Comparison of ENCODE assay signal across 18 mouse cellular contexts in genomic region chr10:43672490-43672889, GRCm38 (mm10).
DNase-seq lines count a peak whose midpoint lies in the region; ATAC-seq lines count a peak whose summit lies in the region.
"Had no signal": no experiment of that assay in that cellular context is flagged by ENCODE, and none has a peak within 500 bp of the region (broad histone marks: within the 10 kb centered on the region; RNA-seq: fewer than 3 reads in every experiment).

No protein-coding gene starts in this region.

- intact Hi-C loops in heart, postnatal 10 days (cut with DNase I) = no loop called here

- no peaks in the 10 kb centered on the region for H3K9me3 ChIP-seq in heart, embryonic 12.5 days (replicated peaks)
- no peaks in the 10 kb centered on the region for H3K9me3 ChIP-seq in liver, embryonic 12.5 days (replicated peaks)
- H3K9me3 ChIP-seq in liver, embryonic 11.5 days (ENCODE audit: control insufficient read depth, low read length) = no peaks in the 10 kb centered on the region
- H3K9me3 ChIP-seq in embryonic facial prominence, embryonic 14.5 days (ENCODE audit: control insufficient read depth, low read length) = no peaks in the 10 kb centered on the region
- no peaks in the 10 kb centered on the region for H3K9me3 ChIP-seq in forebrain, embryonic 10.5 days
- H3K9me3 ChIP-seq: forebrain, embryonic 15.5 days; limb, embryonic 12.5 days; neural tube, embryonic 12.5 days had no signal

- ATAC-seq in heart, embryonic 12.5 days (ENCODE audit: insufficient number of reproducible peaks, low FRiP score) = no peak
- ATAC-seq in liver, embryonic 12.5 days = no peak
- ATAC-seq in liver, embryonic 11.5 days (replicated peaks; ENCODE audit: low FRiP score) = no peak
- ATAC-seq in embryonic facial prominence, embryonic 14.5 days (ENCODE audit: low read depth) = peak; percentile 47; the same call in 1 of the 2 replicates
- ATAC-seq in megakaryocyte, adult 5-6 weeks (ENCODE audit: poor library complexity, severe bottlenecking) = peak; percentile 31; the same call in 1 of the 2 replicates
- ATAC-seq: forebrain, embryonic 15.5 days; midbrain, embryonic 16.5 days had no signal

- H3K4me1 ChIP-seq in heart, embryonic 12.5 days (replicated peaks) = peaks cover 5% of the 10 kb centered on the region; the same call in 1 of the 2 replicates
- H3K4me1 ChIP-seq in liver, embryonic 12.5 days = peaks cover 87% of the 10 kb centered on the region
- H3K4me1 ChIP-seq in liver, embryonic 11.5 days (replicated peaks; ENCODE audit: control insufficient read depth, insufficient read depth, low read length) = peaks cover 56% of the 10 kb centered on the region
- H3K4me1 ChIP-seq in embryonic facial prominence, embryonic 14.5 days (ENCODE audit: control insufficient read depth, insufficient read depth, low read length) = peaks cover 4% of the 10 kb centered on the region; the same call in 1 of the 2 replicates
- H3K4me1 ChIP-seq in forebrain, embryonic 10.5 days = peaks cover 10% of the 10 kb centered on the region
- H3K4me1 ChIP-seq: forebrain, embryonic 15.5 days; neural tube, embryonic 12.5 days had no signal

- H3K36me3 ChIP-seq in heart, embryonic 12.5 days = no peaks in the 10 kb centered on the region
- H3K36me3 ChIP-seq in liver, embryonic 12.5 days = no peaks in the 10 kb centered on the region
- H3K36me3 ChIP-seq in liver, embryonic 11.5 days (ENCODE audit: control insufficient read depth, insufficient read depth, low read length) = no peaks in the 10 kb centered on the region
- no peaks in the 10 kb centered on the region for H3K36me3 ChIP-seq in embryonic facial prominence, embryonic 14.5 days (ENCODE audit: control insufficient read depth, insufficient read depth, low read length)
- no peaks in the 10 kb centered on the region for H3K36me3 ChIP-seq in forebrain, embryonic 10.5 days (replicated peaks)
- H3K36me3 ChIP-seq: forebrain, embryonic 15.5 days; limb, embryonic 12.5 days; neural tube, embryonic 12.5 days had no signal

- H3K9ac ChIP-seq in heart, embryonic 12.5 days = no peak overlapping the region
- no peak overlapping the region for H3K9ac ChIP-seq in liver, embryonic 12.5 days
- H3K9ac ChIP-seq in liver, embryonic 11.5 days (ENCODE audit: low read depth, low read length) = no peak overlapping the region
- H3K9ac ChIP-seq in embryonic facial prominence, embryonic 14.5 days (ENCODE audit: low read depth, low read length) = no peak overlapping the region
- H3K9ac ChIP-seq: forebrain, embryonic 15.5 days; limb, embryonic 12.5 days; neural tube, embryonic 12.5 days had no signal

- no peak overlapping the region for H3K4me2 ChIP-seq in heart, embryonic 12.5 days
- no peak overlapping the region for H3K4me2 ChIP-seq in liver, embryonic 12.5 days
- H3K4me2 ChIP-seq in liver, embryonic 11.5 days = no peak overlapping the region
- H3K4me2 ChIP-seq in embryonic facial prominence, embryonic 14.5 days (ENCODE audit: low read depth, low read length) = no peak overlapping the region
- H3K4me2 ChIP-seq: forebrain, embryonic 15.5 days; heart, embryonic 11.5 days; limb, embryonic 12.5 days; neural tube, embryonic 12.5 days had no signal

- no peak overlapping the region for H3K4me3 ChIP-seq in heart, embryonic 12.5 days
- H3K4me3 ChIP-seq in liver, embryonic 12.5 days = no peak overlapping the region
- H3K4me3 ChIP-seq in liver, embryonic 11.5 days (ENCODE audit: low read depth, low read length) = no peak overlapping the region
- H3K4me3 ChIP-seq in embryonic facial prominence, embryonic 14.5 days (ENCODE audit: low read depth, low read length) = no peak overlapping the region
- no peak overlapping the region for H3K4me3 ChIP-seq in forebrain, embryonic 10.5 days
- H3K4me3 ChIP-seq: forebrain, embryonic 15.5 days; left cerebral cortex, adult 2 months; limb, embryonic 12.5 days; neural tube, embryonic 12.5 days had no signal

- WGBS in heart, embryonic 12.5 days = 49% methylated on average over 6 of the region's 6 CpGs
- WGBS in liver, embryonic 12.5 days (ENCODE audit: insufficient replicate concordance) = 39% methylated on average over 6 of the region's 6 CpGs
- 47% methylated on average over 6 of the region's 6 CpGs for WGBS in liver, embryonic 11.5 days
- 19% methylated on average over 6 of the region's 6 CpGs for whole genome bisulfite sequencing in embryonic facial prominence, embryonic 14.5 days
- 44% methylated on average over 6 of the region's 6 CpGs for WGBS in forebrain, embryonic 10.5 days

- no peaks in the 10 kb centered on the region for H3K27me3 ChIP-seq in heart, embryonic 12.5 days (replicated peaks)
- no peaks in the 10 kb centered on the region for H3K27me3 ChIP-seq in liver, embryonic 12.5 days (replicated peaks)
- H3K27me3 ChIP-seq in liver, embryonic 11.5 days (replicated peaks; ENCODE audit: control insufficient read depth, insufficient read depth, low read length) = no peaks in the 10 kb centered on the region
- H3K27me3 ChIP-seq in embryonic facial prominence, embryonic 14.5 days (replicated peaks; ENCODE audit: control insufficient read depth, insufficient read depth, low read length) = no peaks in the 10 kb centered on the region
- H3K27me3 ChIP-seq in forebrain, embryonic 10.5 days (ENCODE audit: poor library complexity, severe bottlenecking) = 0 out of 2 replicates have a peak, but pooled peaks cover 4% of the 10 kb centered on the region
- H3K27me3 ChIP-seq: forebrain, embryonic 15.5 days; limb, embryonic 12.5 days; neural tube, embryonic 12.5 days had no signal

- H3K27ac ChIP-seq in heart, embryonic 12.5 days (ENCODE audit: poor library complexity, severe bottlenecking) = no peak overlapping the region
- peak overlapping the region; percentile 49 for H3K27ac ChIP-seq in liver, embryonic 12.5 days
- H3K27ac ChIP-seq in liver, embryonic 11.5 days (ENCODE audit: low read depth, low read length) = no peak overlapping the region
- H3K27ac ChIP-seq in embryonic facial prominence, embryonic 14.5 days (replicated peaks; ENCODE audit: low read depth, low read length) = no peak overlapping the region
- H3K27ac ChIP-seq in forebrain, embryonic 10.5 days = no peak overlapping the region
- H3K27ac ChIP-seq: forebrain, embryonic 15.5 days; left cerebral cortex, adult 2 months; limb, embryonic 12.5 days; neural tube, embryonic 12.5 days had no signal

- DNase-seq in heart, postnatal 10 days = peak; percentile 29 to 33
- DNase-seq in liver, embryonic 11.5 days (ENCODE audit: low spot score) = no peak
- peak; percentile 63 for DNase-seq in embryonic facial prominence, embryonic 14.5 days (ENCODE audit: low spot score)
- no peak for DNase-seq in cerebellum, postnatal 25 days
- no peak for DNase-seq in forebrain, embryonic 10.5 days (ENCODE audit: extremely low spot score, low spot score)
- DNase-seq: cerebellum, adult 11 months; gastrocnemius, postnatal 10 days; right cerebral cortex, postnatal 25 days; thymus, adult 18-20 months had no signal

Comparison
In these comparisons a context has a peak if more than half of its experiments do, and no peak if none do; other contexts are left out.
1. DNase-seq: peak in heart, postnatal 10 days (2 of 2) and embryonic facial prominence, embryonic 14.5 days (single experiment); none in liver, embryonic 11.5 days (single experiment), cerebellum, postnatal 25 days (0 of 2) and forebrain, embryonic 10.5 days (single experiment).
2. ATAC-seq: peak in embryonic facial prominence, embryonic 14.5 days (single experiment) and megakaryocyte, adult 5-6 weeks (single experiment); none in heart, embryonic 12.5 days (single experiment), liver, embryonic 12.5 days (single experiment) and liver, embryonic 11.5 days (single experiment).